Mouse (Mus musculus) central nervous system, embryonic 18 days (tissue): ENCODE measurements around the gene Il3. TPM values are rescaled to one million over a fixed set of nuclear protein-coding genes. Genes with fewer than 3 reads are reported as not detected.

Source experiments
- polyA plus RNA-seq: library from polyadenylated mRNA; depleted of rRNA; stranded (reverse); fragments of >200 nt; gene quantifications from 2 replicates; pipeline ENCODE4 v1.2.3, GENCODE M21; 2012; rRNA removed

Il3 gene
- polyA plus RNA-seq = not detected in 2 replicates

DNA sequence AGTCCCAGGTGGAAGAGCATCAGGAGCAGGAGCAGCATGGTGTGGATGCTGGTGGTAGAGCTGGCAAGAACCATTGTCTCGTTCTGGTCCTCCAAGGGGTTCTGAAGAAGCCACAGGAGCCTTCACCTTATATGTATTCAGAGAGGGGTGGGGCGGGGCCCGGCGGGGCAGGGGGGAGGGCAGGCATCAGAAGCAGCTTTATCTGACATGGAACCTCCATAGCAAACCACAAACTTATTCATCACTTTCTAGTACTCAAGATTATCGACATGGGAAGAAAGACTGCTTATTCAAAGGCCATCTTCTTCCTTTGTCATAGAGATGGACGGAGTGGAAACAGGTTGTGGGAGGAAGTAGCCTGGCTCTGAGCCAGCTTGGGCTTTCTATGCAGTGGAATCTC lies at the start of gene Il3:
TSS of gene Il3 (minus strand) at position 101 of the 400 bp plus-strand sequence.

DNA sequence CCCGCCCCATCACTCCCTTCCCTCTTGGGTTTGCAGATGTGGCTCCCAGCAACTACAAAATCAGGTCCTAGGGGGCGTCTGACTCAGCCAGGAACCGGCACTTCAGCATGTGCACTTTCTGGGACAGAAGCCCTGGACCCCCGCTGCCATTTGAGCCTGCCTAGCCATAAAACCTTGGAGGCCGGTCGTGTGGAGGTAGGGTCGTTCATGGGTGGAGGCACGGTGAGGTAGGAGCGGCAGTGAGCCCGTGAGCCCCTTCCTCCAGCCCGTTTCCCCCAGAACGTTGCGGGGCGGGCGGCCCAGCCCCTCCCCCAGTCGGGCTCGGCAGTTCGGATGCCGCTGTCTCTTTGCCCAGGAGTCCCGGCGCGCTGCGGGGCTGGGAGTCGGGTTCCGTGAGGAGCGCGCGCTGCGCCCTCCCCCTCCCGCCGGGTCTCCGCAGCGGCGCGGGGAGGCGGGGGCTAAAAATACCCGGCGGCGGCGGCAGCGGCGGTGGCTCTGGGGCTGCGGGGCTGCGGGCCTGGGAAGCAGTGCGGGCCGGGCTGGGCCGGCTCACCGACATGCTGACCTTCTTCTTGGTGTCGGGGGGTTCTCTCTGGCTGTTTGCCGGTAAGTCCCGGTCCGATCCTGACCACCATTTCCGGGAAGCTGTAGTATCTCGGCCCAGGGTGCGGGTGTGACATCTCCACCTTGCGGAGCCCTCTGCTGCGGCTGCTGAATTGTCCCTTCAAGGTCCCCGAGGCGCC lies 36.8 kb upstream of the Il3 start, which contains the start of gene Acsl6:
TSS of gene Acsl6 (plus strand) at position 71 of the 743 bp plus-strand sequence.

DNA sequence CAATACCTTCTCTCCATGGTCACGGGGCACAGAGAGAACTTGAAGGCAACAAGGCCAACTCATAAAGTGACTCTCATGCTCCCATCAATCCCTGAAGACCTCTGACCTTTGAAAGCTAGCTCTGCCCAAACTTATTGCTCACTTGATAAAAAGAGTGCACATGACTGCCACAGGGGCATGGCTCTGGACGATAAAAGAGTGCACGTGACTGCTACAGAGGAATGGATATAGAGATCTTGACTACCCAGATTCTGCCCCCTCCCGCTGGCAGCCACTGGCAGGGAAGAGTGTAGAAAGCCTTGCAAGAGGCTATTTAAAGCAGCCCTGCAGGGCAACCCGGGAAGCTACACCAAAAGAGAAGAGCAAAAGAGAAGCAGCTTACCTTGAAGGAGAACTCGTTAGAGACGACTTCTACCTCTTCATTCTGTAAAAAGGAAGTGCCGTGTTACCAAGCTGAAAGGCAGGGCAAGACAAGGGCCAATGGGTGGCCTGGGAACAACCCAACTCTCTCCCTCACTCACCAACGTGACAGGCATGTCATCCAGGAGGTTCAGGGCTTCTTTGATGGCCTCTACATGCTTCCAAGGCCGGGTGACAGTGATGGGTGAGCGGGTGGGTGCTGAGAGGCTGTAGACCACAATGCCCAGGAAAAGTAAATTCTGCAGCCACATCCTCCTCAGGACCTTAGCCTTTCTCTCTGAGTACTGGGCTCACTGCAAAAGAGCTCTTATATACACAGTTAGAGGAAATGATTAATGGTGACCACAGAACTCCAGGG lies 17.9 kb downstream of the Il3 start, which contains the start of gene Csf2:
TSS of gene Csf2 (minus strand) at position 728 of the 778 bp plus-strand sequence.

Other genes starting within 250 kb of the Il3 start
- 5.7 and 6.3 TPM in 2 replicates for gene Slc22a4, start 239.2 kb downstream of the Il3 start, polyA plus RNA-seq
- 31.9 and 32.9 TPM in 2 replicates for gene Pdlim4, start 198.3 kb downstream of the Il3 start, polyA plus RNA-seq
- 20.1 and 20.3 TPM in 2 replicates for gene P4ha2, start 167.2 kb downstream of the Il3 start, polyA plus RNA-seq
- not detected in 2 replicates for gene Csf2, start 17.6 kb downstream of the Il3 start, polyA plus RNA-seq
- 59.0 and 62.9 TPM in 2 replicates for gene Acsl6, start 36.5 kb upstream of the Il3 start, polyA plus RNA-seq
- not detected in 2 replicates for gene Meikin, start 103.4 kb upstream of the Il3 start, polyA plus RNA-seq
- 9.9 and 10.8 TPM in 2 replicates for gene Fnip1, start 170.9 kb upstream of the Il3 start, polyA plus RNA-seq